Mouse (Mus musculus): ENCODE measurements around the gene Tnks1bp1.
A peak's percentile ranks its signal among the peaks of the same experiment; 100 is the strongest.

The Tnks1bp1 gene

GRCm38 (mm10) chr2:85038336-85038735, 9.5 kb upstream of the Tnks1bp1 start:
- no peak for DNase-seq (ENCODE audit: low read depth, low spot score)

DNA sequence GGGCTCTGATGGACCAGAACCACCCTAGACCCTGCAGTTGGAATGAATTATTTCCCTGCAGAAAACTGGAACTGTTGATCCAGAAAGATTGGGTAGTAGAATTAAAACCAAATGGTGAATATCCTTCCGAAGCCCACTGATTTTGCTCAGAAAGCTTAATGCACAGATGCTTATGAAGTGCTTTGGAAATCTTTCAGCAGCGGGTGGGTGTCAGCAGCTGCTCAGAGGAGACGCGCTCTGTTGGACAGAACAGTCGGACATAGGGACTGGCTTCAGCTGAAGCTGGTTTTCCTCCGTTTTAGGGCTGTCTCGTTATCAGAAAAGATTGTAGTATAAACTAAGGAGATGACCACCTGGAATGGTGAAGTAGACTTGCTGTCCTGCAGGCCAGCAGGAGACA, 4.2 kb upstream of the Tnks1bp1 start:
- no peak for DNase-seq (ENCODE audit: low read depth, low spot score)

GRCm38 (mm10) chr2:85046222-85046621, 1.6 kb upstream of the Tnks1bp1 start:
- DNase-seq (ENCODE audit: low read depth, low spot score) = no peak

- DNase-seq (ENCODE audit: low read depth, low spot score) = no peak
Measured at GRCm38 (mm10) chr2:85047081-85047480, 741 bp upstream of the Tnks1bp1 start.

DNA sequence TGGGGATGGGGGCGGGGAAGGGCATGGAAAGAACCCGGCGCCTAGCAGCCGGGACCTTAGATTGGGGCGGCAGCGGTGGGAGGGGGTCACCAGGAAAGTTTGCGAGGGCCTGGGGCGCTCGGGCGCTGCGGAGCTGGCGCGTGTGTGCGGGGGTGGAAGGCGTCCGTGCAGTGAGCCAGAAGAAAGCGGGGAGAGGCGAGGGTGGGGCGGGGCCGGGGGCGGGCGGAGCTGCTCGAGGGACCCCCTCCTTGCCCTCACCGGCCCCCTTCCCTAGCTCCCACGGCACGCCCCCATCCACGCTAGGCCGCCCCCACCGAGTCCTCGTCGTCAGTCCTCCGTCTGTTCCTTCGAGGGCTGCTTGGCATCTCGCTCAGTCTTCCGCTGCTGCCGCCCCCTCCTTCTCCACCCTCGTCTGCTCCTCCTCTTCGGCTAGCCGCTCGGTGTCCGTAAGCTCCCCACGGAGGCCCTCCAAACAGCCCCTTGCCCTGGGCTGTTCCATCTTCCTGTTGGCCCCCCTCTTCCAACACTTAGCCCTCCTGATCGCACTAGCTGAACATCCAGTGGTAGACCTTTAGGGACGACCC, 438 bp downstream of the Tnks1bp1 start:
- no peak for DNase-seq (ENCODE audit: low read depth, low spot score)

- no peak for DNase-seq (ENCODE audit: low read depth, low spot score)
Measured at GRCm38 (mm10) chr2:85049277-85049676, 1.5 kb downstream of the Tnks1bp1 start.

DNA sequence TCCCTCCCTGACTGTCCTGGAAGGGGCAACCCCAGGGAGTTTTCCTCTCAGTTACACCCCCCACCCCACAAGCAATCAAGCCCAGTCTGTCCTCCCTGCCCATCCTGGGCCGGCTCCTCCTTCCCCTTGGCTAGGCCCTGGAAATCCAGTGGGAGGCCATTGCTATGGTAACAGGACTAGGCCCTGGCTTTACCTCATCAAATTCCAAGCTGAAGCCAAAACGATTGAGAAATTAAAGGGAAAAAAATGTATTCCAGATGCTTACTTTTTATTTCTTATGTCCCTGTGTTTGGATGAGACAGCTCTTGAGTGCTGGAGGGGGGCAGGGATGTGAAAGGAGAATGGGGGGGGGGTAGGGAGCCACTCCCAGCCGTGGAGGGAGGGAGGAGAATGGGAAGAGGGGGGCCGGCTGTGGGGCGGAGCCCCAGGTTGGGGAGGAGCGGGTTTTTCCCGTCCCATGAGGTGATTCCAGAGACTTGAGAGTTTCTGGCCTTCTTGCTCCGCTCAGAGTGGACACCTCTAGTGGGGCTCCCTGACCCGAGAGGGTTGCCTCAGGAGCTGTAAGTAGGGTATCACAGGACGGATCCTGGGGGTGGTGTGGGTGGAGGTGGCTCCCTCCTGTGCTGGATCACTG, 2.3 kb downstream of the Tnks1bp1 start:
- no peak for DNase-seq (ENCODE audit: low read depth, low spot score)

DNA sequence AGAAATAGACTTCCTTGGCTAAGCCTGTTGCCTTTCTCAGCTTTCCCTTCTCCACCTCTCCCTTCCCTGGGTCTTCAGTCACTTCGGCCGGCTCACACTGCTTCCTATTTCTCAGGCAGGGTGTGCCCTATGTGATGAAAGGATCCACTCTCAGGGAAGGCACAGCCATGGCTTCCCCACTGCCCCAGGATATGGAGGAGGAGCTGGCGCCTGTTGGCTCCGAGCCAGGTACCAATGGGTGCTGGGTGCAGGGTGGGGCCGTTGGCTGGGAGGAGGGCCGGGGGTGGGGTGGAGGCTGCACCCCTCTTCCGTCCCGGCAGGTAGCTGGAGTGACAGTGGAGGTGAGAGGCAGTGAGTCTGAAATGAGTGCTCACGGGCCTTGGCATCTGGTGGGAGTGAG, 2.9 kb downstream of the Tnks1bp1 start:
- DNase-seq (ENCODE audit: low read depth, low spot score) = peak; percentile 43

- no peak for DNase-seq (ENCODE audit: low read depth, low spot score)
Measured at GRCm38 (mm10) chr2:85053192-85053816, 5.5 kb downstream of the Tnks1bp1 start.

DNA sequence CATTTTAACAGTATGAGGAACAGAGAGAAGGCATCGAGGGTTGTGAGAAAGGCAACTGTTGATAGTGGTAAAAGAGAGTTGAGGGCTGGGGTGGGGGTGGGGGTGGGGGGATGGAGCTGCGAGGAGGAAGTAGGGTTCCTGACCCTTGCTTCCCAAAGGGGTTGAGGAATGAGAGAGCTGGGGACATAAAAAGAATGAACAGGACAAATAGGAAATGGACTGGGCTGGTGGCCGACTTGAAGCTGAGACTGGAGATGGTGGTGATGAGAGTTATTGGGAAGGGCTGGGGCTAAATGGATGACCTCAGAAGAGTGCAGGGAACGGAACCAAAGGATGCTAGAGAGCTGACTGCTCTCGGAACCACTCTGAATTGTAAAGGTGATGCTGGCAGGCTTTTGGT, 8.9 kb downstream of the Tnks1bp1 start:
- no peak for DNase-seq (ENCODE audit: low read depth, low spot score)

GRCm38 (mm10) chr2:85059677-85060076, 11.9 kb downstream of the Tnks1bp1 start:
- no peak for DNase-seq (ENCODE audit: low read depth, low spot score)

DNA sequence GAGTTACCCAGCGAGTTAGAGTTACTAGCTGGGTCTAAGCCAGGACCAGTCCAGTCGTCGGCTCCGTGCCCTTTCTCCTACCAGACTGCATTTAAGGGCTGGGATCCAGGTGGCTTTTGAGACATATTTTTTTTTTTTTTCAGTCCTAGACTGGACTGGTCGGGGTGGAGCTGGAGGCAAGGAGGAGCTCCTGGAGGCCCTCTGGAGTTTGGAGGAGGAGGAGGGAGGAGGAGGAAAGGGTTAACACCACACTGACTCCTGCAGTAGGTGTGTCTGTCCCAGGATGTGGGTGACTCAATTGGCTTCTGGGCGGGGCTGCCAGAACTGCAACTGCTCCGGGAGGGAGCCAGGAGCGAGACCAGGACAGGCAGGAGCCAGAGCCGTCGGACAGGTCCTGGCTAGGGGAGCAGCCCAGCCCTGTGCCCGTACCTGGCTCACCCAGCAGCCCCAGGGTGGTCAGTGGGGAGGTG, 12.8 kb downstream of the Tnks1bp1 start:
- peak; percentile 76 for DNase-seq (ENCODE audit: low read depth, low spot score)

DNA sequence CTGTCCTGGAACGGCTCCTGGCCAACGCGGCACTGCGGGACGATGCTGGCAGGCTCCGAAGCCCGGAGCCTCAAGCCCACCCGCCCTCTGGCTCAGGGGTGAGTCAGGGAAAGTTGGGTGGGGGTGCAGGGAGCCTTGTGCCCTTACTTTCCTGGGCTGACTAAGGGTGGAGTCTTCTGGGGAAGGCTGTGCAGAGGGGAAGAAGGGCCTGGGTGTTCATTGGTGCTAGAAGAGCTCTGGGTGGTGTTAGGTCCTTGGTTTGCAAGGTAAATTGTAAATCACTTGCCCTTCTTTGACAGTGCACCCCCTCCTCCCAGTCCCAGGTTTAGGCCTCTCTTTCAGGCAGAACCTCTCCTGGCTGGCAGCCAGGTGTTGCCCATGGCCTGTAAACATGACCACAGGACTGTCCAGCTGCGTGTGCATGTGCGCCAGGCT, 13.3 kb downstream of the Tnks1bp1 start:
- DNase-seq (ENCODE audit: low read depth, low spot score) = no peak

DNA sequence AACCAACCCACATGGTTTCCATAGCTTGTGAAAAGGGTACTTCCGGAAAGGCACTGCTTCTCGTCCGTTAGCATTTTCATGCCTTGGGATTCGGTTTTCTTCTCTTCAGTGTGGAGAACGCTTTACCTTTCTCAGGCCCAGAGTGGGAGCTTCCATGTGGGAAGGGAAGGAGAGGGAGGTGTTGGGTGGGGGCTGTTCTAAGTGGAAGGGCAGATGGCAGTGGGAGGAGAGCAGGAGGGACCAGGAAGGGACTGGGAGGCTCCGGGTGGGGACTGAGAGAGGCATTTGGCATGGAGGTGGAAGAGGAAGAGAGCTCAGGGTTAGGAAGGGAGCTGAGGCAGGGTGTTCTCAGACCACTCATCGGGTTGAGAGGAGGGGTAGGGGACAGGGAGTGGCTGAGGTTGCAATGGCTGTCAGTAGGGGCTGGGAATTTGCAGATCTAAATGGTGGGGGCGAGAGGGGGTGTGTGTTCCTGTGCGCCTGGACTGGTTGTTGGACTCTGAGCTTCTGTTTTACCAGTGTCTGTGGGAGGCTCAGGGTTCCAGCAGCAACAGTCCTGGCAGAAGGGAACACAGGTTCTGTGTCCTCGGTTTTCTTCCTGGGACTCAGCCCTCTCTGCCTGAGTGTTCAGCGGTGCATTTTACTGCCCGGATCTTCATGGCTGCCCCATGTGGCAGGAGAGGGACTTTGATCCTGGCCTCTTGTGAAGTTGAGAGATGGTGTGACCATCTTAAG, 17.5 kb downstream of the Tnks1bp1 start:
- DNase-seq (ENCODE audit: low read depth, low spot score) = no peak

GRCm38 (mm10) chr2:85066937-85067336, 19.1 kb downstream of the Tnks1bp1 start:
- DNase-seq (ENCODE audit: low read depth, low spot score) = no peak

DNA sequence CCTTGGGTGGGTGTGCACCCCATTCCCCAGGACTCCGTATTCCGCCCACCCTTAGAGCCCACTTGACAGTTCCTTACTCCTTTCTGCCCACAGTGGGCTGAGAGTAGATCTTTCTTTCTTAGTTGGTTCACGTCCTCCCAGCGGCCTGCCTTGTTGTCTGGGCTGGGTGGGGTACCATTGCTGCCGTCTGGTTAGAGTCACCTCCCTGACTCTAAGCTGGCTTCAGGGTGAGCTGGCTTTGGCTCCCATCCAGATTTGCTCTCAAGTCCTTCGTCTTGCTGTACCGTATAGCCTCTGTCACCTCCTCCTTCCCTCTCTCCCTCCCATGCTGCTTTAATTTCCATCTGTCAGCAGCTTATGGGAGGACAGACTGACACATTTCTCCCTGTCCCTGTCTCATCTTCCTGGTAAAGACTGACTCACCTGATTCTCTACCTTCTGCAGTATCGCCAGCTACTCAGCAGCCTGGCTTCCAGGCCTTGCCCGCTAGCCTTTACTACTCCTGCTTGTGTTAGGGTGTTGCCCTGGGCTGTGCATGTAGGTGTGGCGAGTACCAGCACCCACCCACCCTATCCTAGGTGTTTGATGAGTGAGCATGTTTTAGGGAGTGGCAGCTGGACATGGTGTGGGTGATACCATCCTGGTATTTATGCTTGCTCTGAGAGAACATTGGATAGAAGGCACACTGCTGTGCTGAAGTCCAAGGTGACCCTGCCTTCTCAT, 20.2 kb downstream of the Tnks1bp1 start:
- DNase-seq (ENCODE audit: low read depth, low spot score) = no peak

DNA sequence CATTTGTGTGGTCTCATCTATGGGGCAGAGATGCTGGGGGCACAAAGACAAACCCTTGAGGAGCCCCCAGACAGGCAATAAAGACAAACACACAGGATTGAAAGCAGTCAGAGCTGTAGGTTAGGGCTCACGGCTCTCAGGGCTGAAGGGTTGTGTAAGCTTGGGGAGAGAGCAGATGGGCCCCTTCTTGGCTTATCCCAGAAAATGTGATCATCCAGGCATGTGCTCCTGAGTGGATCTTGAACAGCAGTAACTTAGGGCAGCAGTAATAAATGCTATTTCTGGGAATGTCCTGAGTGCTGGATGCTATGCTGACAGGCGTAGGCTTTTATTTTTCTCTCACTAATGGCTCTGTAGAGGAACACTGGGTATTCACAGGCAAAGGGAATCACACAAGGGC, 20.8 kb downstream of the Tnks1bp1 start:
- no peak for DNase-seq (ENCODE audit: low read depth, low spot score)

- no peak for DNase-seq (ENCODE audit: low read depth, low spot score)
Measured at GRCm38 (mm10) chr2:85070086-85070485, 22.3 kb downstream of the Tnks1bp1 start.

GRCm38 (mm10) chr2:85071921-85072320, 24.1 kb downstream of the Tnks1bp1 start:
- no peak for DNase-seq (ENCODE audit: low read depth, low spot score)

DNA sequence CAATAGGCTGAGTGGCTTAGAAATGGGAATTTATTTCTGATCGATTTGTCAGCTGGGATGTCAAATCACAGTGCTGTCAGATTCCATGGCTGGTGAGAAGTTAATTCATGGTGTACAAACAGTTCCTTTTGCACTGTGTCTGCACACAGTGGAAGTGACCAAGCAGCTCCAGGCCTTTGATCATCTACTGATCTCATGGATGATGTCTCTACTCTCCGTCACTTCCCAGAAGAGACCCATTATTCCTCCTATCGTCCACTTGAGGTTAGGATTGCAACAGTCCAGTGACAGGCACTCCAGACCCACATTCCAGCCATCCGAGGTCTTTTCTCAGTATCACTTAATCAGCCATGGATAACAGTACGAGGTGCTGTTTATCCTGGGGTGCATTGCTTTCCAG, 25.9 kb downstream of the Tnks1bp1 start:
- no peak for DNase-seq (ENCODE audit: low read depth, low spot score)

- DNase-seq (ENCODE audit: low read depth, low spot score) = no peak
Measured at GRCm38 (mm10) chr2:85088716-85089646, 41.2 kb downstream of the Tnks1bp1 start.
